Mouse (Mus musculus) lung, postnatal 0 days (tissue): Measurements from ENCODE around the gene Gm49373.

ENCODE experiments used
- CTCF ChIP-seq: IDR thresholded peaks from 2 replicates; pipeline ENCODE4 v1.5.1; 2016; ENCODE audit warnings: antibody characterized with exemption, mild to moderate bottlenecking
- EP300 ChIP-seq: IDR thresholded peaks from 2 replicates; pipeline ENCODE4 v1.6.1; 2016; ENCODE audit warnings: antibody characterized with exemption, mild to moderate bottlenecking, control low read depth

DNA sequence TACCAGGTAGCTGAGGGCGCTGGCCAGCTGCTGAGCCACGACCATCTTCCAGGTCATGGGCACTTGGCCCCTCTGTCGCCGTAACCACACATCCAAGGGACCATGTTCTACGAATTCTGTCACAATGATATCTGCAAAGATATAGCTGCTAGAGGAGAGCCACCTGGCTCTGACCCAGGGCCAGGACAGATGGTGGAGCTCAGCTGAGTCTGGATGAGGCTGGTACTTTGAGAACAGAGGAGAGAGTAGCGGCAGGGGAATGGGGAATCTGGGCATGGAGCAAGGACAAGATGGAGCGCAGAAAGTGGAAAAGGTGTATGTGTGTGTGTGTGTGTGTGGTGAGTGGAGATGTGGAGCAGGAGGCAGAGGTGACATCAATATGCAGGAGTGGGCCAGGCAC lies 41.3 kb upstream of the Gm49373 start:
- TF ChIP-seq CTCF (no peak), EP300 (no peak)
